Mouse (Mus musculus) limb, embryonic 12.5 days (tissue): Measurements from ENCODE around the gene Gapdh. TPM values are rescaled to one million over a fixed set of nuclear protein-coding genes. Genes with fewer than 3 reads are reported as not detected.
A peak's percentile ranks its signal among the peaks of the same experiment; 100 is the strongest.

Source experiments
- ATAC-seq: fragments of 200-750 bp; cut with Nextera tagmentation; 2 replicates; pipeline ENCODE4 v1.8.0; 2017; ENCODE audit warnings: low read depth, moderate TSS enrichment; ENCODE audit not compliant: insufficient number of reproducible peaks, insufficient read depth, low FRiP score, low TSS enrichment
- H3K27ac ChIP-seq: fragments of 300-500 bp; sonication (generic); 2 replicates; pipeline ENCODE4 v1.5.1; 2016; ENCODE audit warnings: mild to moderate bottlenecking, moderate library complexity
- H3K27me3 ChIP-seq: fragments of 300-500 bp; sonication (generic); 2 replicates; pipeline ENCODE4 v1.6.1; 2016; ENCODE audit warnings: mild to moderate bottlenecking, moderate library complexity
- H3K36me3 ChIP-seq: fragments of 300-500 bp; sonication (generic); 2 replicates; pipeline ENCODE4 v1.6.1; 2016; ENCODE audit warnings: mild to moderate bottlenecking, moderate library complexity
- H3K4me1 ChIP-seq: fragments of 300-500 bp; sonication (generic); replicated peaks from 2 replicates; pipeline ENCODE4 v1.6.1; 2016
- H3K4me2 ChIP-seq: fragments of 300-500 bp; sonication (generic); 2 replicates; pipeline ENCODE4 v1.6.1; 2016; ENCODE audit warnings: mild to moderate bottlenecking, moderate library complexity
- H3K4me3 ChIP-seq: fragments of 300-500 bp; sonication (generic); replicated peaks from 2 replicates; pipeline ENCODE4 v1.5.1; 2016; ENCODE audit warnings: mild to moderate bottlenecking
- H3K9ac ChIP-seq: fragments of 300-500 bp; sonication (generic); replicated peaks from 2 replicates; pipeline ENCODE4 v1.6.1; 2016; ENCODE audit warnings: mild to moderate bottlenecking, moderate library complexity
- H3K9me3 ChIP-seq: fragments of 300-500 bp; sonication (generic); 2 replicates; pipeline ENCODE4 v1.6.1; 2016; ENCODE audit warnings: mild to moderate bottlenecking, moderate library complexity
- WGBS: fragments of 180-500 bp; shearing (Covaris S2); methylation state at CpG from one replicate; pipeline ENCODE4 v1.1.7; 2016; 5-methylcytosine and 5-hydroxymethylcytosine counted together
- polyA plus RNA-seq: library from polyadenylated mRNA; unstranded; fragments of >200 nt; fragmentation: Nextera tagmentation; extraction: Ambion mirVana; gene quantifications from 2 replicates; pipeline ENCODE4 v1.2.1, GENCODE M21; 2016

Gene Gapdh
- polyA plus RNA-seq: 2,206 and 2,264 TPM in 2 replicates

DNA sequence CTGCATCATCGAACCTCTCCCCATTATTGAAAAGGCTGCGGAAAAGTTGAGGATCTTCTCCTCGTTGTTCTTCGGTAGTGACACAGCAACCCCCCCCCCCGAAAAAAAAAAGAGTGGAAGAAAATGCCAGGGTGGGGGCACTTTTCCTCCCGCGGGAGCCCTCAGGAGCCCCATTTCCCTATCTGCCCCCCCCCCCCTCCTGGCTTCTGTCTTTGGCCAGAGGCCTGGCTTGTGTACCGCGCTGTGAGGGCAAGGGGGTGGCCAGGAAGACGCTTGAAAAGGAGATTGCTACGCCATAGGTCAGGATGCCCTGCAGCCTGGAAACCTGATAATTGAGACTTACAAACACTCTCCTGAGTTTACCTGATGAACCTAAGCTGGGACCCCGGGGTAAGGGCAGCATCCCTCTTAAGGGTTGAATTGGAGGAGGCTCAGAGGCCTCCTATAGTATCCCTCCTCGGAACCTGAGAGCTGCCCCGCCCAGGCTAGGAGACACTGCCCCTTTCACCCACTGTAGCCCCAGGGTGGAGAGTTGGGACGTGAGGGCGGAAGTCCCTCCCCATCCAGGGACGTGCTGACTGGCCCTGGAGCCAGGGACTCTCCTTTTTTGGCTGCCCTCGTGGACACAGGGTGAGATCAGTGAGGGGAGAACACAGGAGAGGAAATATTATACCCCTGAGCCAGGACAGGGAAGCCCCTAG is at the start of gene Gapdh:
Gene Gapdh, minus strand, starts transcription at position 417 of the 701 bp plus-strand sequence.
- Histone ChIP-seq H3K4me2 (peak within 1 kb of the TSS; percentile 94), H3K27me3 (no peaks in the 10 kb centered on the region), H3K36me3 (peaks cover 77% of the 10 kb centered on the region), H3K9ac (peak within 1 kb of the TSS; percentile 99), H3K4me3 (peak within 1 kb of the TSS; percentile 99), H3K4me1 (peaks cover 43% of the 10 kb centered on the region), H3K9me3 (no peaks in the 10 kb centered on the region), H3K27ac (peak within 1 kb of the TSS; percentile 97)
- peak; percentile 28 for ATAC-seq
- WGBS: 0% methylated on average over 18 of the region's 18 CpGs

DNA sequence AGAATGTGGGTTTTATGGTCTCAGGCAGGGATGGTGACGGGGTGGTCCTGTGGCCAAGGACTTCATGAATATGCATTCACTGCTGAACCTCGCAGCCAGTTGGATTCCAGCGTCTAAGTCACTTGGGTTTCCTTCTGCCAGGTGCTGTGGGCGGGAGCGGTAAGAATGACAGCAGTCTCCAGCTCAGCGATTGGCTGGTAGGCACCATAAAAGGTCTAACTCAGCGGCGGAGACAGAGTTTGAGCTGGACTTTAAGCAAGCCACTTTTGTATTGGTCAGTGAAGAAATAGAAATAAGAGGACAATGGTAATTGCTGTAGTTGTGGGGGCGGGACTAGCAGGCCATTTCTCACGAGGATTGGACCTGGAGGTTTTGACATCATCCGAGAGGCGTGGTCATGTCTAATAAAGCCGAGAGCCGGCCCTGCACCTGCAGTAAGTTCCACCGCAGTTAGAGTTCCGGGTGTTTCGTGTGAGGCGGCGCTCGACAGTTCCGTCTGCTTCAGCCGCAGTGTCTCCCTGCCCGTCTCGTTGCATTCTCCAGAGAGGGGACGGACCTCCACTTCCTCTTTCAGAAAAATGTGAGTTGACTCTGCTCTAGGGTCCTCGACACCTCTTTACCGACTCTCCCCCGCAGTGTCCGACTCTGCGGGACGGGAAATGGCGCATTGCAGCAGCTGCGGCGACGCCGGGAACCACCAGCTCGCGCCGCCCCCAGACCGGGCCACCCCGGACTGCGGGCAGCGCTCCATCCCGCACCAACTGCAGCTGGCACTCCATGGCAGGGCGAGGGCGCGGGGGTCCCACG is 49.1 kb upstream of the Gapdh start, which contains the start of gene Vamp1:
Gene Vamp1, plus strand, starts transcription at position 404 of the 807 bp plus-strand sequence.
- peak within 1 kb of the TSS; percentile 71 for H3K9ac ChIP-seq
- peak within 1 kb of the TSS; percentile 69 for H3K4me3 ChIP-seq
- H3K4me1 ChIP-seq: peaks cover 6% of the 10 kb centered on the region; the same call in 1 of the 2 replicates
- WGBS: under 1% methylated on average over 48 of the region's 48 CpGs
- peak; percentile 96 for ATAC-seq
- peaks cover 11% of the 10 kb centered on the region for H3K27me3 ChIP-seq
- no peaks in the 10 kb centered on the region for H3K9me3 ChIP-seq
- peak within 1 kb of the TSS; percentile 54; the same call in 1 of the 2 replicates for H3K27ac ChIP-seq
- H3K4me2 ChIP-seq: peak within 1 kb of the TSS; percentile 89
- H3K36me3 ChIP-seq: peaks cover 6% of the 10 kb centered on the region; the same call in 1 of the 2 replicates

DNA sequence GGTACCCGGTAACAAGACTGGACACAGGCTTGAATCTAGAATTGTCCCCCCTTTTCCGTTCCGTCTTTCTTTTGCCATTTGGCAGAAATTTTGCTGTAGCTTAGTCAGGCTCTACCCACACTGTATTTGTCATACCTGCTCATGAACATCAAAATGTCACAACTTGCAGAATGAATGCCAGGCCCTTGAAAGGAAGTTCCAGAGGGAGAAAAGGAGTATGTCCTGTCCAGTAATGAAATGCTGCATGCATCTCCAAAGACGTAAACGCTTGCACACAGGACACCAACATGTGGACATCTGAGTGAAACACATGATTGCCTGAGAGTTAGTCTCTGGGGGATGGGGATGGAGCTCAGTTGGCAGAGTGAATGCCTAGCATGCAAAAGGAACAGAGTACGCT is 47.4 kb upstream of the Gapdh start:
- H3K9ac ChIP-seq: no peak overlapping the region
- H3K27me3 ChIP-seq: peaks cover 11% of the 10 kb centered on the region
- WGBS: 81% methylated on average over 6 of the region's 6 CpGs
- no peak overlapping the region for H3K4me3 ChIP-seq
- H3K4me2 ChIP-seq: no peak overlapping the region
- ATAC-seq: no peak
- H3K4me1 ChIP-seq: peaks cover 6% of the 10 kb centered on the region; the same call in 1 of the 2 replicates
- no peaks in the 10 kb centered on the region for H3K36me3 ChIP-seq
- no peaks in the 10 kb centered on the region for H3K9me3 ChIP-seq
- H3K27ac ChIP-seq: no peak overlapping the region

DNA sequence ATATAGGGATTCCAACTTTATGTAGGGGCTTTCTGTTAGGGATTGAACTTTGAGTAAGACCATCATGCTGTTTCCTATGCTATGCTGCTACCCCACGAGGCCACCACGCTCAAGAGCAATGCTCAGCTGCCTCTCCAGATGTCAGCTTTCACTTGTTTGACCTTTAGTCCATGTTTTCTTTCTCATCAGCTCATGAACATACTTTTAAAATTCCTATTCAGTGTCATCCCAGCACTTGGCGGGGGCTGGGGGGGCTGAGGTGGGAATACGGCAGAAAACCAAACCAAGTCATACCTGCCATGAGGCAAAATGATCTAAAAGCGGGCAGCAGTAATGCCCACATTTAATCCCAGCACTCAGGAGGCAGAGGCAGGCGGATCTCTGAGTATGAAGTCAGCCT is 46.9 kb upstream of the Gapdh start:
- WGBS: 74% methylated on average over 6 of the region's 6 CpGs
- no peaks in the 10 kb centered on the region for H3K9me3 ChIP-seq

DNA sequence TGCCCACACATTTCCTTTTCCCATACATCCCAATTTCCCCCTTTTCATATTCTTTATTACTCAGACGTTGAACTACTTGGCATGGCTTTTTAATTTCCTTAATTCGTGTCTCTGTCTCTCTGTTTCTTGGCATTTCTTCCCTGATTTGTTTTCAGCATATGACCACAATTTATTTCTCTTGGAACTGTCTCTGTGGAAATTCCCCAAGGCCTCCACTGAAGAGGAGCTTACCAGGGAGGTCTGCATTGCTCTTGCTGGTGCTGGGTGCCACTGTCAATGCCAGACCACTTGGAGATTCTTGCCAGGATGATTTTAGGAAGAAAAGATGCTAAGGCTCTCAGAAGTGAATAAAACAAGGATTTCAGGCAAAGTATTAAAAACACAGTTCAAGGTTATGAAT is 46.4 kb upstream of the Gapdh start:
- Histone ChIP-seq H3K9me3 (no peaks in the 10 kb centered on the region), H3K4me2 (no peak overlapping the region), H3K4me1 (peaks cover 6% of the 10 kb centered on the region; the same call in 1 of the 2 replicates), H3K9ac (no peak overlapping the region), H3K27ac (no peak overlapping the region), H3K4me3 (no peak overlapping the region), H3K36me3 (no peaks in the 10 kb centered on the region), H3K27me3 (peaks cover 11% of the 10 kb centered on the region)
- no peak for ATAC-seq
- 38% methylated on average over 2 of the region's 2 CpGs for WGBS

More for the DNA sequence above, 46.9 kb upstream of the Gapdh start:
- Histone ChIP-seq H3K4me1 (peaks cover 6% of the 10 kb centered on the region; the same call in 1 of the 2 replicates), H3K9ac (no peak overlapping the region), H3K36me3 (no peaks in the 10 kb centered on the region), H3K27ac (no peak overlapping the region), H3K4me2 (no peak overlapping the region), H3K4me3 (no peak overlapping the region), H3K27me3 (peaks cover 11% of the 10 kb centered on the region)
- no peak for ATAC-seq

DNA sequence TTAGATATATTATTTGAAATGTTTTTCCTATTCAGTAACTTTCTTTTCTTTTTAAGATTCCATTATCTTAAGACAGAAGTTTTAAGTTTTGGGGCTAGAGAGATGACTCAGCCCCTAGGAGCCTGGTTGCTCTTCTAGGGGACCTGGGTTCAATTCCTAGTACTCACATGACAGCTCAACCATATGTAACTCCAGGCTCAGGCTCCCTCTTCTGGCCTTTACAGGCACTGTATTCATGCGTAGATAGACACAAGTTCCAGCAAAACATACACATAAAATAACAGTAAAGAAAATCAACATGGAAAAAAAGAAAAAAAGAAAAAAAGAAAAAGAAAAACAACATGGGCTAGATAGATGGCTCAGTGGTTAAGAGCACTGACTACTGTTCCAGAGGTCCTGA is 44.2 kb upstream of the Gapdh start:
- WGBS: 89% methylated on average over 1 of the region's 1 CpGs
- Histone ChIP-seq H3K9ac (no peak overlapping the region), H3K27ac (no peak overlapping the region)

DNA sequence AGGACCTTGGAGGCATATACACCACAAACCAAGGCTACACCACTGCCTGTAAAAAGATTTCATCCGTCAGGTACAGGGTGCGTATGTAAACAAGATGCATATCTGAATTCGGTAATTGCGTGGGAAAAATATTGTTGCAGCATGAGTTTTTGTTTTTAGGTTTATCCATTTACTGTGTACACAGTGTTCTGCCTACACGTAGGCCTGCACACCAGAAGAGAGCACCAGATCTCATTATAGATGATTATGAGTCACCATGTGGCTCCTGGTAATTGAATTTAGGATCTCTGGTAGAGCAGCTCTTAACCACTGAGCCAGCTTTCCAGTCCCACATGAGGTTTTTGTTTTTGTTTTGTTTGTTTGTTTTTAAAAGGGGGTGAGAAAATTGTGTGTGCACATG is 30.9 kb upstream of the Gapdh start:
- Histone ChIP-seq H3K27ac (no peak overlapping the region), H3K4me1 (peaks cover 5% of the 10 kb centered on the region), H3K4me2 (no peak overlapping the region), H3K36me3 (peaks cover 26% of the 10 kb centered on the region), H3K9ac (no peak overlapping the region), H3K9me3 (no peaks in the 10 kb centered on the region), H3K27me3 (no peaks in the 10 kb centered on the region), H3K4me3 (no peak overlapping the region)
- 82% methylated on average over 5 of the region's 5 CpGs for WGBS
- no peak for ATAC-seq

More for the DNA sequence above, 44.2 kb upstream of the Gapdh start:
- Histone ChIP-seq H3K4me1 (no peaks in the 10 kb centered on the region), H3K9me3 (no peaks in the 10 kb centered on the region), H3K4me3 (no peak overlapping the region), H3K4me2 (no peak overlapping the region), H3K36me3 (no peaks in the 10 kb centered on the region), H3K27me3 (peaks cover 11% of the 10 kb centered on the region)
- ATAC-seq: no peak

DNA sequence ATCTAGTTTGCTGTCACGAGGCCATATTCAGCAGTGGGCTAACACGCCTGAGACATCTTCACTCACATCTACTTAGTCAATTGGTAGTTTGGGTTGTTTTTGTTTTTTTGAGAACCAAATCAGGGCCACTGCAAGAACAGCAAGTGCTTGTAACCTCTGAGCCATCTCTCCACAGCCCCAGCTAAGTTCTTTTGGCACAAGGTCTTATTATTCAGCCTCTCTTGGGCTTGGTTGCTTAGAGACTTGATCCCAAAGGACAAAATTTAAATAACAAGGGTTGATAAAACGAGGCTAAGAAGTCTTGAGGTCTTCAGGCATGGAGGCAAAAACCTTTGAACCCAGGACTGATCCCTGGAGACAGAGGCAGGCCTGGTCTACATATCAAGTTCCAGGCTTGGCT is 30.0 kb upstream of the Gapdh start:
- no peaks in the 10 kb centered on the region for H3K9me3 ChIP-seq
- no peak for ATAC-seq
- H3K4me3 ChIP-seq: no peak overlapping the region
- no peak overlapping the region for H3K27ac ChIP-seq
- peaks cover 5% of the 10 kb centered on the region for H3K4me1 ChIP-seq
- H3K27me3 ChIP-seq: no peaks in the 10 kb centered on the region
- no peak overlapping the region for H3K4me2 ChIP-seq
- no peak overlapping the region for H3K9ac ChIP-seq
- H3K36me3 ChIP-seq: peaks cover 26% of the 10 kb centered on the region
- WGBS: 72% methylated on average over 3 of the region's 3 CpGs

DNA sequence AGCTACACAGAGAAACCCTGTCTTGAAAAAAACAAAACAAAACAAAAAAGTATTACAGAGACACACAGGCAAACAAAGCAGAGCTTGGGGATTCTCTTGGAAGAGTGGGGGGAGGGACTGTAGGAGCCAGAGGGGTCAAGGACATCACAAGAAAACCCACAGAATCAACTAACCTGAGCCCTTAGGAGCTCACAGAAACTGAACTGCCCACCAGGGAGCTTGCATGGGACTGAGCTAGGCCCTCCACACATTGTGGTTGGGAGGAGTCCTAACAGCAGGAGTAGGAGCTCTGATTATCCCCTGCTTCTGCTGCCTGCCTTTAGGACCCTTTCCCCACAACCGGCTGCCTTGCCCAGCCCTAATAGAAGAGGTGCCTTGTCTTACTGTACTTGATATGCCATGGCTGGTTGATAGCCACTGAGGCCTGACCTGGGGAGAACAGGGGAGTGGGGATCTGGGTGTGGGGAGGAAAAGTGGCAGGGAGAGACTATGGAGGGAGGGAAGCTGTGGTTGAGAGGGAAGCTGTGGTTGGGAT is 29.3 kb upstream of the Gapdh start:
- peaks cover 5% of the 10 kb centered on the region for H3K4me1 ChIP-seq
- no peak overlapping the region for H3K4me2 ChIP-seq
- no peaks in the 10 kb centered on the region for H3K27me3 ChIP-seq
- 59% methylated on average over 1 of the region's 1 CpGs for WGBS
- no peak overlapping the region for H3K27ac ChIP-seq
- H3K9me3 ChIP-seq: no peaks in the 10 kb centered on the region
- H3K9ac ChIP-seq: no peak overlapping the region
- H3K36me3 ChIP-seq: peaks cover 26% of the 10 kb centered on the region
- no peak overlapping the region for H3K4me3 ChIP-seq
- ATAC-seq: no peak

DNA sequence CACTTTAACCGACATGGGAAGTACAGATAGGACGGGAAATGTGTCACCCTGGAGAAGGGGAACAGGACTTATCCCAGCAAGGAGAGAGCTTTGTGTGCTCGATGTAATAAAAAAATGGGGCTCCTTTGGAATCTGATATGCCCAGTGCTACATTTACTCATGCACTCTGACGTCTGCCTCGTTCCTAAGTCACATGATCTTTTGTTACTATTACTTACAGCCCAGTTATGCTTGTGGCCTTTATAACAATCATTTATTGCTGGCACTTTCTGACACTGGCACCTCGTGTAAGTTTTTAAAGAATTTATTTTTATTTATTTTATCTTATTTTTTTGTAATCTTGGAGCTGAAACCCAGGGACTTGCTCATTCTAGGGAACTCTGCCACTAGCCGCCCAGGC is 27.1 kb upstream of the Gapdh start:
- WGBS: 71% methylated on average over 7 of the region's 7 CpGs
- ATAC-seq: no peak
- peak overlapping the region; percentile 3; the same call in 1 of the 2 replicates for H3K4me3 ChIP-seq

DNA sequence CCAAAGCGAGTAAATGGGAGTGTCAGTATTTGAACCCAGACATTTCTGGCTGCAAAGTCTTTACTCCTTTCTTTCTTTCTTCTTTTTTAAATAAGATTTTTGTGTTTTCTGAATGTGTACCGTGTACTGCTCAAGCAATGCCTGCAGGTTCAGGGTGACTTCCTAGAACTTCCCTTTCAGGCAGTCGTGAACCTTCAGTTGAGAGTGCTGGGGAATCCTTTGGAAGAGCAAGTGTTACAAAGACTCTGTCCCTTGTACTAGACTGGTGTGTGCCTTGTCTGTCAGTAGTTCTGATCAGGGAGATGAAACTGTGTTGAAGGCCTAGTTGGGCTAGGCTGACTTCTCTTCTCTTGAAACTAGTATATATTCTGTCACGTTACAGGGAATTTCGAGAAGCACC is 26.6 kb upstream of the Gapdh start:
- H3K4me2 ChIP-seq: peak overlapping the region; percentile 79
- no peaks in the 10 kb centered on the region for H3K27me3 ChIP-seq
- H3K9me3 ChIP-seq: no peaks in the 10 kb centered on the region
- H3K4me3 ChIP-seq: peak overlapping the region; percentile 70
- peaks cover 5% of the 10 kb centered on the region for H3K4me1 ChIP-seq
- WGBS: 43% methylated on average over 5 of the region's 5 CpGs
- peak overlapping the region; percentile 99 for H3K27ac ChIP-seq
- ATAC-seq: no peak
- H3K36me3 ChIP-seq: peaks cover 44% of the 10 kb centered on the region
- H3K9ac ChIP-seq: peak overlapping the region; percentile 79

More for the DNA sequence above, 27.1 kb upstream of the Gapdh start:
- Histone ChIP-seq H3K9ac (no peak overlapping the region), H3K27ac (no peak overlapping the region), H3K36me3 (peaks cover 39% of the 10 kb centered on the region), H3K9me3 (no peaks in the 10 kb centered on the region), H3K4me2 (peak overlapping the region; percentile 79), H3K4me1 (peaks cover 5% of the 10 kb centered on the region), H3K27me3 (no peaks in the 10 kb centered on the region)
